Mouse (Mus musculus) T-helper 1 cell (primary cell): ENCODE data around the gene Tprn.

Experiments
- in situ Hi-C: fragments of 300-600 bp; cut with MboI, MseI; formaldehyde crosslinking; loops from one replicate; pipeline ENCODE4 v1.15.1; 2025; ENCODE audit warnings: high pct_unique_total_duplicates

Tprn gene

DNA sequence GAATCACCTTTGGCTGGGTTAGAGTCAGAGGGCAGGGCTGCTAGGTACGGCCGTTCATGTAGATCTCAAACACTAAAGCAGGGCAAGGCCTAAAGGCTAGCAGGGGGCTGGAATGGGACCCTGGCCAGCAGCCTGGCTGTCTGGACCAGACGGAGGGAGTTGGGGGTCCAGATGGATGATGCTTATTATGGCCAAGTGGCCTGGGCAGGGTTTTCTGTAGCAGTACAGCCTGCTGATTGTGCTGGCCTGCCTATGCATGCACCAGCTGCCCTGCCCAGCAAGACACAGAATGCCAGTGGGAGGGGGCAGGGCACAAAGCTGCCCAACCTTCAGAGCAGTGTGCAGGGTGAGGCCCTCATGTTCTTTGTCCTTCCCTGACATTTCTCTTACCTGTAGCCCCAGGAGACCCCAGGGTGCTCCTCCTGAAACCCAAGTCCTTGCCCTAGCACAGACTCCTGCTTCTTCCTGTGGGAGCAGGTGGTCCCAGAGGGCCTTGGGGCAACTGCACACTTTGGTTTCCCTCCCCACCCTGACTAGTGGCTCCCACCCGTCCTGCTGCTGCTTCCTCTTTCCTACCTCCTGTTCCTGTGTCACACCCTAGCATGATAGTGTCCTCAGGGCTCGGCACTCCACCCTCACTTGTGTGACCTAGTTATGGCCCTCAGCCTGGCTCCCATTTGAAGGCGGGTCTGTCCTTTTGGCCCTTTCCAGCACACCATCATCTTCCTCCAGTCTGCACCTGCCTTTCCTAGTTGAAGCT is 3.7 kb downstream of the Tprn start:
- in situ Hi-C loops = no loop called here

DNA sequence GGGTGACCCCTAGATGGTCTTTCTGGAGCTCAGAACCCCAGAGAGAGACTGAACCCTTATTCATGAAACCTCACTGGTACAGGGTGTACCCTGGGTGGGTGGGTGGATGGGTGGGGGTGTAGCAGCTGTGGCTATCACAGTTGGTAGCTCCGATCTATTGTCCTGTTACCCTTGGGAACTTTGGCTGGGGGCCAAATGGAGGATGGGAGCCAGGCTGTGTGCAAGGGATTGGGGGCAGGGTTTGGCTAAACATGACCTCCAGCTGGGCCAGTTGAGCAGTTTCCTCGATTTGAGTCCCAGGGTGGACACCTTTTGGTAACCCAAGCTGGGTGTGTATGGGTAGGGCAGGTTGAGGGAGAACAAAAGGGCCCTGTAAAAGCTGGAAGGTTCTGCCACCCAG is 4.3 kb downstream of the Tprn start:
- in situ Hi-C loops = no loop called here

DNA sequence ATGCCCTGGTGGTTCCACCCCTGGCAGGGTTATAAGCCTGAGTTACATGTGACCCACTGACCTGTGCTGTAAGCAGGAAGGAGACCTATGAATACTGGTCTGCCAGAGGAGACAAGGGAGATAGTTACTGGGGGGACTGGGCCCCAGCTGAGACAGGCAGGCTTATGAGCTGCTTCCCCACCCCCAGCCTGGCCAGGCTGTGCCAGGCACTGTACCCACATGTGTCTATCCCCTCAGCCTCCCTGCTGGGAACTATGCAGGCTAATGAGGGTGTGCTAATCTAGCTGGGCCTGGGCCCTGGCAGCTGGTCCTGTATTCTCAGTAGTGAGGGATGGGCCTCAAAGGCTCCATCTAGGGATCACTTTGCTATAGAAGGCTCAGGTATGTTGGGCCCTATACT is 4.8 kb downstream of the Tprn start:
- in situ Hi-C loops = no loop called here

DNA sequence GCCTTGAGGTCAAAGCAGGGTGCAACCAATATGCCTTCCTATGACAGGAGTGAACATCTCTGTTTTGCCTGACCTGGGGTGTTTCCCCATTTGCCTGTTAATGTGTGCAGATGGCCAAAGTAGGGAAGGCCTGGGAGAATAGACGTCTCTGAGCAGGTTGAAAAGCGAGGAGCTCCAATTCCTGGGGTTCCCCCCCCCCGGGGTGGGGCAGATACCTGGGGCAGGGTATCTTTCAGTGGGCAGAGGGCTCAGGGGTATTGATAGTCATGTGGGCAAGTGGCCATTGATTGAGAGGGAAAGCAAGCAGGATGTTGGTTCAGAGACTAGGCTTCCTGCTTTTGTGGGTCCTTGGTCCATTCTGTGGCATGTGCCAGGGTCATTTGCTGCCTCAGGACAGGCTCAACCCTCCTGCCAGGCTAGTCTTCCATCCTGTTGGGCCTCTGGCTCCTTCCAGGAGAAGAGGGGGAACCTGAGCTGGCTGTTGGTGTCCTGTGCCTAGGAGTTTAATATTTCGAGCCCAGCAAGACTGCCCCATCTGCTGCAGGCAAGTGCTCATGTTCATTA is 5.4 kb downstream of the Tprn start:
- in situ Hi-C loops = no loop called here

DNA sequence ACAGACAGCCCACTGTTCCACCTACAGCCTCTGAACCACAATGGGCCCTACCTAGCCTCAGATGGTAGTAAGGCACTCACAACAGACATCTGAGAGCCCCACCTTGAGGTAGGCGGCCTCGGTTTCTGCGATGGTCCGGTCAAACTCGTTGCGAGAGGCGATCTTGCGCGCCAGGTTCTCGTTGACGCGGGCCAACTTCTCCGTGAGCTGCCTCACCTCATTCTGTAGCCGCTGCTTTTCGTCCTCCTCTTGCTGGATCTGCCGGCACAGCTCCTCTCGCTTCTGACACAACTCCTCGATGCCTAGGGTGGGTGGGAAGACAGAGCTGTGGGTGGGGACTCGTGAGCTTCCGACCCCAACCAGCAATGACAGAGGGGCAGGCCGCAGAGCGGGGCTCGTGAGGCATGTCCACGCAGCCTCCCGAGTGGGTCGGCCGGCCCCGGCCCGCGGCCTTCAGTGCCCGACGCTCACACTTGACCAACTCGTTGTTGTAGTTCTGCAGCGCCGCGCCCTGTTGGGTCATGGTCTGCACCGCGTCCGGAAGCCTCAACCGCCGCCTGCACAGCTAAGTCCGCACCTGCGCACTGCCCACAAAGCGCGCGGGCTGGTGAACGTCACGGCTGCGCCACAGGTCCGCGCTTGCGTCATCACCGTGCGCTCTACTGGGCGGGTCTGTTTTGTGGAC is 9.6 kb downstream of the Tprn start, which contains the start of the genes Ssna1 and Anapc2:
Gene Ssna1 (minus strand): TSS at position 612 of the 685 bp plus-strand sequence.
Gene Anapc2 (plus strand): TSS at position 652 of the 685 bp plus-strand sequence.
- in situ Hi-C loops = loop anchor here (5.0 kb wide), 1 partner anchor 45 kb away; the partner anchor contains the start of gene Grin1

DNA sequence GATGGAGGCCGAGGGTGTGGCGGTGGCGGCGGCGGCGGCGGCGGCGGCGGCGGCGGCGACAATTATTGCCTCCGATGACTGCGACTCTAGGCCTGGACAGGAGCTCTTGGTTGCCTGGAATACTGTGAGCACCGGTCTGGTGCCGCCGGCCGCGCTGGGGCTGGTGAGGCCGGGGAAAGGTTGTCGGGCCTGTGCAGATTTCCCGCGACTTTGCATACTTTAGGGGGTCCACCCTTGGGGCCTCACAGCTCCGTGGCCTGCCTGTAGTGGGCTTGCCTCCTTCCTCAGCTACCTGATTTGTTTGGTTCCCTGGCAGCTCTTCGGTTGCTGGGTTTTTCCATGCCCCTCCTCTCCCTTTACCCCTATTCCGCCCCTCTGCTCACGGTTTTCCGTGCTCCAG is 10.1 kb downstream of the Tprn start:
- in situ Hi-C loops = loop anchor here (5.0 kb wide), 1 partner anchor 45 kb away; the partner anchor contains the start of gene Grin1

DNA sequence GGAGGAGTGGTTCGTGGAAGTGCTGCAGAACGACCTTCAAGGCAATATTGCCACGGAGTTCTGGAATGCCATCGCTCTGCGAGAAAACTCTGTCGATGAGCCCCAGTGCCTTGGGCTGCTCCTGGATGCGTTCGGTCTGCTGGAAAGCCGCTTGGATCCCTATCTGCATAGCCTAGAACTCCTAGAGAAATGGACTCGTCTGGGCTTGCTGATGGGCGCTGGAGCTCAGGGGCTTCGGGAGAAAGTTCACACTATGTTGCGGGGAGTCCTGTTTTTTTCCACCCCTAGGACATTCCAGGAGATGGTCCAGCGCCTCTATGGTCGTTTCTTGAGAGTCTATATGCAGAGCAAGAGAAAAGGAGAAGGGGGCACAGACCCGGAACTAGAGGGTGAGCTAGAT is 10.6 kb downstream of the Tprn start:
- in situ Hi-C loops = loop anchor here (5.0 kb wide), 1 partner anchor 44 kb away; the partner anchor contains the start of gene Grin1

DNA sequence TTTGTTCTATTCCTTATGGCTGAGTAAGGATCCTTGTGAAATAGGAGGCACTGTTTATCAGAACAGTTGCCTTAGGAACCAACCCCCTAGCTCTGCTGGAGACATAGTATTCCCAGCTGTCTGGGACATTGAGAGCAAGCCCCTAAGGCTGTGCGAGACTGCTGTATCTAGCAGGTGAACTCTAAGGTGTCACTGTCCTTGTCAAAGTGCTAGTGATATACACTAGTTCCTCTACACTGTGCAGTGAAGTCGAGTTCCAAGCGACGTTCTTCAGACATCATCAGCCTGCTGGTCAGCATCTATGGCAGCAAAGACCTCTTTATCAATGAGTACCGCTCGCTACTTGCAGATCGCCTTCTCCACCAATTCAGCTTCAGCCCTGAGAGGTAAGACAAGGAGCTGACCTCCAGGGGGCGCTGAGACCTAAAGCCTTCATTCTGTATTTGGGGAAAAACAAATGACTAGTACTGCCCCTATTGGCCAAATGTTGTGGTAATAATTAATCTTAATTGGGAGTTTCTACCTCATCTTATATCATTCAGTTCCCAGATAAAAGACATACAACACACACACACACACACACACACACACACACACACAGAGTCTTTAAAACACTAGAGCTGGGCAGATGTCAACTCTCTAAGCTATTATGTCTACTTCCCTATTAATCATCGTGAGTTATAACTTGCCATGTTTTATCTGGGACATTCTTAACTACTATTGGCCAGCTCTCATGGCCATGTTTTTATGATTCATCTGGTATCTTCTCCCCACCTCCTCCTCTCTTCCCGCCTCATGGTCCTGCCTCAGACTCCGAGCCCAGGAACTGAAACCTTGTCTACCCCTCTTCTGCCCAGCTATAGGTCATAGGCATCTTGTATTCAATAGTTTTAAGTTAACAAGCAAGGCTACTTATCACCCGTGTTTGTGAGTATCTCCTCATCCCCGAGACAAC is 16.8 kb downstream of the Tprn start:
- in situ Hi-C loops = no loop called here

DNA sequence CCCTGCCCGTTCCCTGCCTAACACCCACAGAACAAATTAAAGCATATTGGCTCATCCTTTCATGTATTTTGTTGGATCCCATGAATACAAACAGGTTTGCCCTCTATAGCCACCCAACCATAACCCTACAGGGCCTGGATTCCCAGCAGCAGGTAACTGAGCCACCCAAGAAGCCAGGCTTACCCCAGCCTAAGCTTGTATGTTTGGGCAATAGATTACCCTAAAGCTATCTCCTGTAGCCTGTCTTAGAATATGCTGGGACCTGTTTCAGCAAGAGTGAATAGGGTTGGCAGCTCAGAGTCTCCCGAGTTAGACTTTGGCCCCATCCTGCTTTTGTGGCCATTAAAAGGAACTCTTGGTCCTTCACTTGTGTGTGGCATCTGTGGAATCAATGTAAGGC is 23.1 kb downstream of the Tprn start:
- in situ Hi-C loops = no loop called here

DNA sequence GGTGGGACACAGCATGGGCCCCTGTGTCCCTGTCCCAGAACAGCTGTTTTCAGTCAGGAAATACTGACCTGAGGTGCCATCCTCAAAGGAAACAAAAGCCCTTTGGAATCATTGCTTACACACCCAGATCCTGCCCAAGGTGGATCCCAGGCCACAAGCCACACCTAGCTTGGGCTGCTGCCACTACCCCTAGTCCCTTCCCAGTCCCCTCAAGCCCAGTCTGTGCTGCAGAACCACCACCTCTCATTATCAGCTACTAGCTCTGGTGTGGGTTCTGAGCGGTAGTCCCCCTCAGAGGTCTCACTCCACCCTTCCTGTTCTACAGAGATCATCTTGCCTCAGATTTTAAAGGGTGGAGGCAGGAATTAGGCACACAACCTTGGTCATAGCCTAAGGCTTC is 23.9 kb downstream of the Tprn start:
- in situ Hi-C loops = no loop called here

DNA sequence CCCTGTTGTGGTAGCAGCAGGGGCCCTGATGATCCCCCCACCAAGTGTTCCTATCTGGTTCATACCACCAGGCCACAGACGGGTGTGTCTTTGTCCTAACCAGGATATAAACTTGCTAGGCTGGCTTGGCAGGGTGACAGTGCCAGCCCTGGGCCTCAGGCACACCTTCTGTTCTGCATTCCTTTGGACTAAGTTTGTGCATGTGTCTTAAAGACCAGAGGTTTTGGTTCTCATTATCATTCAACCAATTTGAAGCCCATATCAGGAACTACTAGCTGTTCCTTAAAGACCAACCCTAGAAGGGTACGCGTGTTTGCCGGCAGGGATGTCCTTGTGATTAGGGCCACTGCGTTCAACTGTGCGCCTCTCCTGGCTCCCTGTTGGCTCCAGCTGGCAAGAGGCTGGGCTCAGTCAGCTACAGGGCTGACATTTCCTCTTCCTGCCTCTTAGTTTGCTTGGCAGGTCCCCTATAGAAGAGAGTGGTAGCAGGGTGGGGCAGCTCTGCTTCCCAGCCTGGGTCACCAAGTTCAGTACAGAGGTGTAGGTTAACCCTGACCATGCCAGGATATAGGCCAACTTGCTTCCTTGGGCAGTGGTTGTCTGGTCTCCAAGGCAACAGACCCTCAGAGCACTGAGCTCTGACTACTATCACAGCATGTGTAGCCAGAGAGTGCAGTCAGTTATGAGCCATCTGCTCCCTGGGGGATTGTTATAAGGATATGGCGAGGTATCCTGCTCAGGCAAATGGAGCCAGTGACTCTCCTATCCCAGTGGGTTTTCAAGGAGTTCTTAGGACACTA is 24.6 kb downstream of the Tprn start:
- in situ Hi-C loops = no loop called here

DNA sequence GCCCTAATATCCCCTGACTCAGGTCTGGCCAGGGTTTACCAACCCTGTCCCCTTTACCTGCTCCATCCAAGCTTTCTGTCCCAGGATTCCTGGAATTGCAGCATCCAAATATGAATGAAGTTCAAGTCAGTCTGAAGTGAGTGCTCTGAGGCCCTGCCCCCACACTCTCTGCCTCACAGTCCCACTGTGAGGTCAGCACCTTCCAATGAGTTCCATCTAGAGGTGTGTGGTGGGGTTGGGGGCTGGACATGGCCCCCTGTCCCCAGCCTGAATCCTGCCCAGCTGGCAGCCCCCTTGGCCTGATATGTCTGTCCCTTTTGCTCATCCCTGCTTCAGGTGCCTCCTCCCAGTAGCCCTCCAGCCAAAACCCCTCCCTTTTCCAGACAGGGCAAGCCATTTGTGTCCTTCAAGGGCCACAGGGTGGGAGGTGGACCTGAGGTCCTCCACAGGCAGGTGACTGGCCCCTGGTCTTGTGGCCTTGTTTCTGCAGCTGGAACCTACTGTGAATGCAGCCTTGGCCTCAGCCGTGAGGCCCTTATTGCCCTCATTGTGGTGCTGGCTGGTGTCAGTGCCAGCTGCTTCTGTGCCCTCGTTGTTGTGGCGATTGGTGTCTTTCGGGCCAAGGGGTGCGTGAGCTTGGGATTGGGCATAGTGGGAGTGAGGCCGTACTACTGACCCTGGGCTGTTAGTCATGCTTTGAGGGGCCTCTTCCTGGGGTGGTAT is 25.7 kb downstream of the Tprn start, which contains the start of gene Tmem210:
Gene Tmem210 (plus strand): TSS at position 219 of the 723 bp plus-strand sequence.
- in situ Hi-C loops = no loop called here

DNA sequence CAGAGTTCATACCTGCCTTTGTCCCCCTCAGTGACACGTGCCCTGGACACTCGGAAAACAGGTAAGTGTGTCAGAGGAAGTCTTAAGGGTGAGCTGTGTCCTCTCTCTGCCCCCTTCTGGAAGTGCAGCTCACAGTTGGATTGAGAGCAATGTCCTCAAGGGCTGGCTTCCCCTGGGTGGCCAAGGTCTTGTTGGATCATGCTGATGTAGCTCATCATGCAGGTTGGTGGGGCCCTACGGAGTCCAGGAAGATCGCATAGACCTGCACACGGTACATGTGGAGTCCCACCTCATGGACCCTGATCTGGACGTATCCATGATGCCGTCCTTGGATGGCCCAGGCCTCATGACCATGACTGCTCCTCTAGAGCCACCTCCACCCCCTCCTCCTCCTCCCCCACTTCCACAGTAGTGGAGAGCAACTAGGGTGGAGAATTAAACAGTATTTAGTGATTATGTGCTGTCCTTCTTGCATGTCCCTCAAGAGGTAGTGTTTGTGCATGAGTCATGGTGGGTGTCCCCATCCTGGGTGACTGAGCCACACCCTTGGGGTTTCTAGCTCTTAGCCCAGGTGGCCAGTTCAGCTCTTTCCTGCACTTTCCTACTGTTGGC is 26.4 kb downstream of the Tprn start:
- in situ Hi-C loops = no loop called here

DNA sequence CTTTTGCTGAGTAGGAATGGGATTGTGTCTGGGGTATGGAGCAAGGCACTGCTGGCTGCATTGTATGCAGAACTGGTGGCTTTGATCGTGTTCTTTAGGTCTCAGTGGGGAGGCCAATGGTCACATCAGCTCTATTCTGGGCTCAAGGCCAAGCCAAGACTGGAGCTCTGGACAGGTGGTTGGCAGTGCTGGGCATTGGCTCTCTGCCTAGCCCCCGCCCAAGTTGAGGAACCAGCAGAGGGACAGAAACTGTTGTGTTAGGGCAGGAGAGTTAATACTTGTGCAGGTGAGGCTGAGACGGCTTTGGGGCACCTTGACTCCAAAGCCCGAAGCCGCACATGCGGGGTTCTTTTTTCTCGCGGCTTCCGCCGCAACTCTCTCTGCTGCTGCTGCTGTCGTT is 27.2 kb downstream of the Tprn start, which contains the start of gene Lrrc26:
Gene Lrrc26 (plus strand): TSS at position 265 of the 400 bp plus-strand sequence.
- in situ Hi-C loops = no loop called here

DNA sequence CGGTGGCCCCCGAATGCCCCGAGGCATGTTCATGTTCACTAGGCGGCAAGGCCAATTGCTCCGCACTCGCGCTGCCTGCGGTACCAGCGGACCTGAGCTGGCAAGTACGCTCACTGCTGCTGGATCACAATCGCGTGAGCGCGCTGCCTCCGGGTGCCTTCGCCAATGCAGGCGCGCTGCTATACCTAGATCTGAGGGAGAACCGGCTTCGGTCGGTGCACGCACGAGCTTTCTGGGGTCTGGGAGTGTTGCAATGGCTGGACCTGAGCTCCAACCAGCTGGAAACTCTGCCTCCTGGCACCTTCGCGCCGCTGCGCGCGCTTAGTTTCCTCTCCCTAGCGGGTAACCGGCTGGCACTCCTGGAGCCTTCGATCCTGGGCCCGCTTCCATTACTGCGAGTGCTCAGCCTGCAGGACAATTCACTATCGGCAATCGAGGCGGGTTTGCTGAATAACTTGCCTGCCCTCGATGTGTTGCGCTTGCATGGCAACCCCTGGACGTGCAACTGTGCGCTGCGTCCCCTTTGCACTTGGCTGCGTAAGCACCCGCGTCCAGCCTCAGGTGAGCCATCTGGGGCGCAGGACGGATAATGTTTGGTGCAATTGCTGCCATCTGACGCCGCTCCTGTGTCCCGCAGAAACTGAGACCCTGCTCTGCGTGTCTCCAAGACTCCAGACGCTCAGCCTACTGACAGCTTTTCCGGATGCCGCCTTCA is 27.8 kb downstream of the Tprn start:
- in situ Hi-C loops = no loop called here

DNA sequence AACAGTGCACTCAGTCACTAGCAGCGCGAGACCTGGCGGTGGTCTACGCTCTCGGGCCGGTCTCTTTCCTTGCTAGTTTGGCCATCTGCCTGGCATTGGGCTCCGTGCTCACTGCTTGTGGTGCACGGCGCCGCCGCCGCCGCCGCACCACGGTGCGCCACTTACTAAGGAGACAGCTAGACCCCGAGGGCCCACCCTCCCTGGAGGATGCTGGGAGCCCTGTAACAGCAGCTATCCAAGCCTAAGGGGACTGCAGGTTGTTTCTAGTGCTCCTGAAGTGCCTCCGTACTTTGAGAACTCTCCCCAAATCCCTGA is 28.4 kb downstream of the Tprn start:
- in situ Hi-C loops = no loop called here

DNA sequence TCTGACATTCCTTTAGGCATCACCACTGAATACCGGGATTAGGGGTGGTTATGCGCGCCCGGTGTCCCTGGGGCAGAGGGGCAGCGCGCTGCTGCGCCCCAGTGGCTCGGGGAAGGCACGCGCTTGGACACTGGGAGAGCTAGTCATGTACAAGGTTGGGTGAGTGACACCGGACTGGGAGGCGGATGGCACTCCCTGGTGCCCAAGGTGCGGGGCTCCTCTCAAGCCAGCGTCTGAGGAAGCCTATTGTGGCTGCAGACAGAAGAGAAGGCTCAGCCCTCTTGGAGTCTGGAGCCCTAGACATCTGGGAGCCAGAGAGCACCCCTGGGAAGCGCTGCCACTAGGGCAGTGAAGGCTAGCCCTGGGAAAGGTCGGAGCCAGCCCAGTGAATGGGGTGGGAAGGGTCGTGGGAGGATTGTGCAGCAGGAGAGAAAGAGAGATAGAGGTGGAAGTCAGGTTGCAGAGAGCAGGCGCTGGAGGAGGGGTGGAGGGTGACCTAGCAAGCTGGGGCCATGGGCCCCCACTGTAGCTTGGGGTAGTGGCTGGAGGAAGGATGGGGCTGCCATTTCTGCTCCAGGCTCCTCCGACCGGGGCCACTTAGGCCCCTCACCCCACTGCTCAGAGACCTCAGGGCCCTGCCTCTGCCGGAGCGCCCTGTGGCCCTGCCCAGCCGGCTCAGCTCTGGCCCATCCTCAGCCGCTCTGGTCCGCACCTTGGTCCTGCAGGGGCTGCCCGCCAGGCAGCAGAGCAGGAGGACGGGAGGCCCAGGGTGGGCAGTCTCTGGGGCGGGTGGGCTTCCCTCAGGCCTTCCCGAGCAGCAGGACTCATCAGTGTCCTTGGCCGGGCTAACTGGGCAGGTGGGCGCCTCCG is 29.0 kb downstream of the Tprn start:
- in situ Hi-C loops = no loop called here

DNA sequence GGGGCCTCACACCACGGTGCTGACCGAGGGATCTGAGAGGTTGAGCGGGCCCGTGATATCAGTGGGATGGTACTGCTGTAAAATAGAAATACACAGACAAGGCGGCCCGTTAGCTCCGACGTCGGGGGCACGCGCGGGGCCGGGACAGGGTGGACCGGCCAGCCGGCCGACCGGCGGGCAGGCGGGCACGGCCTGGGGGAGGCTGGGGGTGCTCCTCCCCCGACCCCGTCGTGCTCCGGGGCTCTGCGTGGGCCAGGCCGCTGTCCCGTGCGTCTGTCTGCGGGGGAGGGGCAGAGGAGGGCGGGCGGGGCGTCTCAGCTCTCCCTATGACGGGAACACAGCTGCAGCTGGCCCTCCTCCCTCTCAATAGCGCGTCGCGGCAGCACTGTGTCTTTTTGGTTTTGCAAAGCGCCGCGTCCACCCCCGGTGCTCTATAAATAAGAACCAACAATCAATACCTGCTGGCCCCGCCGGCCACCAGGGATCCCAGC is 29.7 kb downstream of the Tprn start:
- in situ Hi-C loops = no loop called here
